16 mouse cellular contexts compared by ENCODE assay signal in genomic region chr8:71454668-71455067, GRCm38 (mm10).
"Had no signal": no experiment of that assay in that cellular context is flagged by ENCODE, and none has a peak within 500 bp of the region (broad histone marks: within the 10 kb centered on the region; RNA-seq: fewer than 3 reads in every experiment).

No protein-coding gene starts in this region.

- ATAC-seq: liver, embryonic 12.5 days; midbrain, embryonic 15.5 days had no signal

- H3K9ac ChIP-seq: liver, embryonic 12.5 days; lung, embryonic 15.5 days; midbrain, embryonic 15.5 days; neural tube, embryonic 13.5 days; stomach, embryonic 15.5 days had no signal

- H3K27me3 ChIP-seq: lung, embryonic 15.5 days; midbrain, embryonic 15.5 days; neural tube, embryonic 13.5 days; stomach, embryonic 15.5 days had no signal

- H3K27ac ChIP-seq: kidney, postnatal 0 days; layer of hippocampus, adult 2 months; liver, embryonic 12.5 days; lung, embryonic 15.5 days; macrophage; midbrain, embryonic 15.5 days; neural tube, embryonic 13.5 days; stomach, embryonic 15.5 days had no signal

- H3K9me3 ChIP-seq: liver, embryonic 12.5 days; lung, embryonic 15.5 days; midbrain, embryonic 15.5 days; neural tube, embryonic 13.5 days; stomach, embryonic 15.5 days had no signal

- H3K4me3 ChIP-seq: layer of hippocampus, adult 2 months; liver, embryonic 12.5 days; lung, embryonic 15.5 days; megakaryocyte, embryonic 14.5 days; midbrain, embryonic 15.5 days; neural tube, embryonic 13.5 days; stomach, embryonic 15.5 days had no signal

- H3K4me1 ChIP-seq: stomach, embryonic 15.5 days had no signal

- H3K4me2 ChIP-seq: liver, embryonic 12.5 days; lung, embryonic 15.5 days; midbrain, embryonic 11.5 days; midbrain, embryonic 15.5 days; neural tube, embryonic 13.5 days; stomach, embryonic 15.5 days had no signal

- DNase-seq: kidney, adult 11 months; kidney, adult 9 months; kidney, postnatal 4 days; lung, postnatal 14 days; thymus, adult 18-20 months; thymus, postnatal 25 days had no signal
